Mouse (Mus musculus) liver, embryonic 12.5 days (tissue): Measurements from ENCODE around the gene B230307C23Rik. TPM values are rescaled to one million over a fixed set of nuclear protein-coding genes. Genes with fewer than 3 reads are reported as not detected.
"Not testable (repeated sequence)": the region's sequence is repeated elsewhere in the genome, so short reads cannot be mapped to it uniquely, and the experiment has no call there.

Experiments used
- ATAC-seq: fragments of 200-750 bp; cut with Nextera tagmentation; 2 replicates; pipeline ENCODE4 v1.8.0; 2017; ENCODE audit warnings: moderate number of reproducible peaks, mild to moderate bottlenecking, moderate library complexity
- H3K27ac ChIP-seq: fragments of 300-500 bp; sonication (generic); 2 replicates; pipeline ENCODE4 v1.5.1; 2016; ENCODE audit warnings: mild to moderate bottlenecking
- H3K27me3 ChIP-seq: fragments of 300-500 bp; sonication (generic); replicated peaks from 2 replicates; pipeline ENCODE4 v1.6.1; 2016; ENCODE audit warnings: mild to moderate bottlenecking, moderate library complexity
- H3K36me3 ChIP-seq: fragments of 300-500 bp; sonication (generic); 2 replicates; pipeline ENCODE4 v1.6.1; 2016; ENCODE audit warnings: mild to moderate bottlenecking, moderate library complexity
- H3K4me1 ChIP-seq: fragments of 300-500 bp; sonication (generic); 2 replicates; pipeline ENCODE4 v1.6.1; 2016
- H3K4me2 ChIP-seq: fragments of 300-500 bp; sonication (generic); 2 replicates; pipeline ENCODE4 v1.6.1; 2016; ENCODE audit warnings: mild to moderate bottlenecking, moderate library complexity
- H3K4me3 ChIP-seq: fragments of 300-500 bp; sonication (generic); 2 replicates; pipeline ENCODE4 v1.5.1; 2016; ENCODE audit warnings: mild to moderate bottlenecking, moderate library complexity
- H3K9ac ChIP-seq: fragments of 300-500 bp; sonication (generic); 2 replicates; pipeline ENCODE4 v1.6.1; 2016; ENCODE audit warnings: mild to moderate bottlenecking, moderate library complexity
- H3K9me3 ChIP-seq: fragments of 300-500 bp; sonication (generic); replicated peaks from 2 replicates; pipeline ENCODE4 v1.6.1; 2016; ENCODE audit warnings: mild to moderate bottlenecking, moderate library complexity
- WGBS: fragments of 180-500 bp; shearing (Covaris S2); methylation state at CpG from one replicate; pipeline ENCODE4 v1.1.7; 2016; ENCODE audit not compliant: insufficient replicate concordance; 5-methylcytosine and 5-hydroxymethylcytosine counted together
- polyA plus RNA-seq: library from polyadenylated mRNA; unstranded; fragments of >200 nt; fragmentation: Nextera tagmentation; extraction: Ambion mirVana; gene quantifications from 2 replicates; pipeline ENCODE4 v1.2.1, GENCODE M21; 2016

Gene B230307C23Rik
- polyA plus RNA-seq, 1 experiment from 2014 or later = 20.3 TPM

GRCm38 (mm10) chr16:98022657-98023345, 25.7 kb downstream of the B230307C23Rik start:
- no peak overlapping the region for H3K9ac ChIP-seq
- peaks cover 53% of the 10 kb centered on the region for H3K36me3 ChIP-seq
- no peaks in the 10 kb centered on the region for H3K27me3 ChIP-seq
- WGBS = 69% methylated on average over 2 of the region's 2 CpGs
- peaks cover 11% of the 10 kb centered on the region; the same call in 1 of the 2 replicates for H3K9me3 ChIP-seq
- no peaks in the 10 kb centered on the region for H3K4me1 ChIP-seq
- no peak overlapping the region for H3K27ac ChIP-seq
- no peak for ATAC-seq
- no peak overlapping the region for H3K4me2 ChIP-seq
- no peak overlapping the region for H3K4me3 ChIP-seq

- H3K4me2 ChIP-seq, H3K9me3 ChIP-seq, ATAC-seq, H3K4me1 ChIP-seq, H3K4me3 ChIP-seq, H3K27ac ChIP-seq, H3K9ac ChIP-seq, H3K27me3 ChIP-seq: not testable (repeated sequence)
- 65% methylated on average over 8 of the region's 8 CpGs for WGBS
- H3K36me3 ChIP-seq = peaks cover 35% of the 10 kb centered on the region
These were observed 29.1 kb downstream of the B230307C23Rik start for GRCm38 (mm10) chr16:98026186-98026585.

GRCm38 (mm10) chr16:98034971-98035370, 37.9 kb downstream of the B230307C23Rik start:
- H3K4me2 ChIP-seq, ATAC-seq, H3K9ac ChIP-seq, H3K4me1 ChIP-seq, H3K9me3 ChIP-seq, H3K27me3 ChIP-seq, H3K4me3 ChIP-seq, H3K27ac ChIP-seq: not testable (repeated sequence)
- peaks cover 22% of the 10 kb centered on the region for H3K36me3 ChIP-seq
- 84% methylated on average over 2 of the region's 2 CpGs for WGBS

- Histone ChIP-seq H3K4me3 (no peak overlapping the region), H3K9ac (no peak overlapping the region), H3K27ac (no peak overlapping the region), H3K4me2 (no peak overlapping the region), H3K9me3 (no peaks in the 10 kb centered on the region), H3K27me3 (no peaks in the 10 kb centered on the region), H3K36me3 (peaks cover 27% of the 10 kb centered on the region), H3K4me1 (no peaks in the 10 kb centered on the region)
- 59% methylated on average over 2 of the region's 2 CpGs for WGBS
- ATAC-seq = no peak
These were observed 44.6 kb downstream of the B230307C23Rik start for GRCm38 (mm10) chr16:98041676-98042075.

DNA sequence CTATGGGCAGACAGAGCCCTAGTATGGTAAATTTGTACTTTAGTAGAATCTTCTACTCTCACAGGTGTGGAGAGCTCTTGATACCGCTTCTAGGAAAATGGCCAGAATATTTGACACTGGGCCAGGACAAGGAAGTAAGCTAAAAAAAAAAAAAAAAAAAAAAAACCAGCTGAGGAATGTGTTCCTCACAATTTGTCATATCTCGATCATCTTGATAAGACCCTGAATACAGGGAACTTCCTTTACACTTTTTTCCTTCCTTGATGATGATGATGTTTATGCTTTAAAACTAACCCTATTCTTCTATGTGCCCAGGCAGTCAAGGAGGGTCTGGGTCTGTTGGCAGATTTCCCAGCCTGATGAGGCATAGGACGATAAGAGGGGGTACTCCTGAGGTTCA, 82.3 kb downstream of the B230307C23Rik start:
- not testable (repeated sequence) for H3K4me3 ChIP-seq, H3K9ac ChIP-seq, H3K4me2 ChIP-seq, H3K9me3 ChIP-seq, ATAC-seq, H3K27me3 ChIP-seq, H3K27ac ChIP-seq
- WGBS = 73% methylated on average over 3 of the region's 3 CpGs
- Histone ChIP-seq H3K4me1 (peaks cover 16% of the 10 kb centered on the region), H3K36me3 (peaks cover 34% of the 10 kb centered on the region)

GRCm38 (mm10) chr16:98081140-98081539, 84.0 kb downstream of the B230307C23Rik start:
- 66% methylated on average over 1 of the region's 1 CpGs for WGBS
- H3K4me3 ChIP-seq = peak overlapping the region; percentile 78

More at GRCm38 (mm10) chr16:98081140-98081539, 84.0 kb downstream of the B230307C23Rik start:
- ATAC-seq, H3K27ac ChIP-seq, H3K27me3 ChIP-seq, H3K9me3 ChIP-seq: not testable (repeated sequence)
- peak overlapping the region; percentile 76 for H3K4me2 ChIP-seq
- peaks cover 22% of the 10 kb centered on the region for H3K36me3 ChIP-seq
- peak overlapping the region; percentile 84 for H3K9ac ChIP-seq
- H3K4me1 ChIP-seq = peaks cover 16% of the 10 kb centered on the region

Other genes with a start within 250 kb of the B230307C23Rik start
- gene Ripk4, start 233.5 kb upstream of the B230307C23Rik start, polyA plus RNA-seq = 2.4 and 2.5 TPM in 2 replicates
- 6.4 TPM in 2 replicates for gene Prdm15, start 145.5 kb upstream of the B230307C23Rik start, polyA plus RNA-seq
- 8.8 and 10.0 TPM in 2 replicates for gene C2cd2, start 34.7 kb upstream of the B230307C23Rik start, polyA plus RNA-seq
- gene Zbtb21, start 34.7 kb upstream of the B230307C23Rik start, polyA plus RNA-seq = 5.0 and 5.1 TPM in 2 replicates
- gene A630089N07Rik, start 85.1 kb downstream of the B230307C23Rik start, polyA plus RNA-seq = 17.3 and 18.5 TPM in 2 replicates